Mouse (Mus musculus): ENCODE data around the gene Sdha. TPM values are rescaled to one million over a fixed set of nuclear protein-coding genes. Genes with fewer than 3 reads are reported as not detected.

Sdha gene
- total and polyA plus RNA-seq, 3 experiments = 120 to 249 (median 161) TPM

DNA sequence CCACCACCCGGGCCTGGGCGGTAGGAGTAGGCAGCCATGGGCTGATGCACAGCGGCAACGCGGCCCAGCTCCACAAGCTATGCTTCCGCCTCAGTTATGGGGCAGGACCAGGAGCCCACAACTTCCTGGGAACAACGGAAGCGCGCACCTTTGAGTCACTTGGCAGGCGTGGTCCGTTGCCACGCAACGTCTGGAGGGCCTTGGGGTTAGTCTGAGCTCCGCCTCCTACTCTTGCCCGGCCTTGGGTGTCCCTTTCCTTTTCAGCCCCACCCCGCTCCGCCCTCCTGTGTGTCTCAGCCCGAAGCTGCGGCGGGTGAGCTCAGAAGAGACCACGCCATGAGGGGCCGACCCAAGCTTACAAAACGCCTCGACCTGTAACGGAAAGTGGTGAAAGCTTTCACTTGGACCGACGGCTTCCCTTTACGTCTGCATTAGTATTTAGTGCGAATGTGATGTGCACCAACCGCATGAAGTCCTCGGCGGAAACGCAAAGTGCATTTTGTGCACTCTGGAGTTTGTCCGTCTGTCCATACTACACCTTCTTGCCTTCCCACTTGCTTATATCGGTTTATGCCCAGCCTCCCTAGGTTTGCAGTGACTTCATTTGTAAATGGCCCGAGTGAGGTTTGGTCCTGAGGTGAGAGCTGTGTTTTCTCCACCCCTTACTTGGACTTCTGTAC lies 32.8 kb downstream of the Sdha start, which contains the start of gene Pdcd6 (continued):
- TF ChIP-seq POLR2AphosphoS2 (IDR thresholded peaks at IDR 0.05; ENCODE audit: low read depth, low read length) (peak; percentile 83), RAD21 (IDR thresholded peaks at IDR 0.05; ENCODE audit: low read depth, low read length) (no peak), RCOR1 (conservative IDR thresholded peaks at IDR 0.05; ENCODE audit: low read depth, low read length) (no peak)

- peak; percentile 7 for DNase-seq (ENCODE audit: extremely low read depth)
- in situ Hi-C loops (cut with MboI; ENCODE audit: low pct_ligation_motif_present, low pct_unique_long_range_greater_than_20kb, low sequenced_read_pairs) = no loop called here
- peaks cover 25% of the 10 kb centered on the region for H3K79me2 ChIP-seq (replicated peaks; ENCODE audit: control insufficient read depth, extremely low read depth, insufficient read depth, poor library complexity, severe bottlenecking)
- H3K9ac ChIP-seq (ENCODE audit: insufficient read depth, low read depth) = peak overlapping the region; percentile 73
- H3K36me3 ChIP-seq (replicated peaks in 1 of 2; ENCODE audit: control insufficient read depth in 1 of 2, insufficient read depth in 1 of 2, low read length in 1 of 2) = peaks cover 18 to 50% of the 10 kb centered on the region in 2 experiments
- peak overlapping the region; percentile 73 for H3K4me2 ChIP-seq (ENCODE audit: insufficient read depth, low read depth, poor library complexity, severe bottlenecking)
- TF ChIP-seq MAX (IDR thresholded peaks at IDR 0.05; ENCODE audit: low read length) = no peak
- TF ChIP-seq CHD2 (IDR thresholded peaks at IDR 0.05; ENCODE audit: low read length) = no peak
- no peak for TF ChIP-seq ZNF384 (IDR thresholded peaks at IDR 0.05; ENCODE audit: low read depth, low read length)
- TF ChIP-seq ZKSCAN1 (IDR thresholded peaks at IDR 0.05; ENCODE audit: borderline replicate concordance, low read depth, low read length) = no peak
- no peak for TF ChIP-seq SIN3A (IDR thresholded peaks at IDR 0.05; ENCODE audit: low read length)
- TF ChIP-seq USF1 (IDR thresholded peaks at IDR 0.05; ENCODE audit: low read depth, low read length) = no peak
- no peak for TF ChIP-seq JUND (conservative IDR thresholded peaks at IDR 0.05; ENCODE audit: low read depth, low read length)
- no peak for TF ChIP-seq NELFE (IDR thresholded peaks at IDR 0.05; ENCODE audit: low read depth, low read length)
- no peak for TF ChIP-seq IRF4 (IDR thresholded peaks at IDR 0.05; ENCODE audit: low read depth, low read length)
- no peak for TF ChIP-seq CTCF (conservative IDR thresholded peaks at IDR 0.05 in 1 of 2, IDR thresholded peaks at IDR 0.05 in 1 of 2; ENCODE audit: low read depth in 2 of 2, low read length in 2 of 2)
- TF ChIP-seq PAX5 (IDR thresholded peaks at IDR 0.05; ENCODE audit: low read length) = no peak
- H3K4me1 ChIP-seq (ENCODE audit: control insufficient read depth in 1 of 2, insufficient read depth in 2 of 2) = peaks cover 0 to 25% of the 10 kb centered on the region in 2 experiments; a peak in 2 of 4 replicates
- no peaks in the 10 kb centered on the region for H3K27me3 ChIP-seq (replicated peaks)
- H3K27ac ChIP-seq (ENCODE audit: insufficient read depth, low read depth) = 0 out of 2 replicates have a peak overlapping the region, but pooled peaks have one; percentile 16
- dilution Hi-C loops (cut with MboI; ENCODE audit: extremely low pct_ligation_motif_present, extremely low pct_unique_long_range_greater_than_20kb, low sequenced_read_pairs) = no loop called here
- H3K4me3 ChIP-seq (replicated peaks in 1 of 3; ENCODE audit: low read depth in 2 of 3, low read length in 2 of 3, poor library complexity in 1 of 3) = peak overlapping the region; percentile 84 to 97 (median 90)
- H3K9me3 ChIP-seq (replicated peaks; ENCODE audit: low read length) = no peaks in the 10 kb centered on the region
These were observed 33.3 kb downstream of the Sdha start for GRCm38 (mm10) chr13:74316789-74317169.

- H3K9me3 ChIP-seq (replicated peaks; ENCODE audit: low read length) = no peaks in the 10 kb centered on the region
- DNase-seq (ENCODE audit: extremely low read depth) = no peak
- H3K4me3 ChIP-seq (replicated peaks in 1 of 3; ENCODE audit: low read depth in 2 of 3, low read length in 2 of 3, poor library complexity in 1 of 3) = peak overlapping the region; percentile 84 to 97 (median 90)
- dilution Hi-C loops (cut with MboI; ENCODE audit: extremely low pct_ligation_motif_present, extremely low pct_unique_long_range_greater_than_20kb, low sequenced_read_pairs) (no loop called here), in situ Hi-C loops (cut with MboI; ENCODE audit: low pct_ligation_motif_present, low pct_unique_long_range_greater_than_20kb, low sequenced_read_pairs) (no loop called here)
- peaks cover 18 to 50% of the 10 kb centered on the region in 2 experiments for H3K36me3 ChIP-seq (replicated peaks in 1 of 2; ENCODE audit: control insufficient read depth in 1 of 2, insufficient read depth in 1 of 2, low read length in 1 of 2)
- H3K79me2 ChIP-seq (replicated peaks; ENCODE audit: control insufficient read depth, extremely low read depth, insufficient read depth, poor library complexity, severe bottlenecking) = peaks cover 25% of the 10 kb centered on the region
- peak overlapping the region; percentile 73 for H3K4me2 ChIP-seq (ENCODE audit: insufficient read depth, low read depth, poor library complexity, severe bottlenecking)
- no peaks in the 10 kb centered on the region for H3K27me3 ChIP-seq (replicated peaks)
- 0 out of 2 replicates have a peak overlapping the region, but pooled peaks have one; percentile 3 for H3K27ac ChIP-seq (ENCODE audit: insufficient read depth, low read depth)
- TF ChIP-seq IRF4 (IDR thresholded peaks at IDR 0.05; ENCODE audit: low read depth, low read length) (no peak), MYC (IDR thresholded peaks at IDR 0.05; ENCODE audit: low read depth, low read length) (no peak), MXI1 (IDR thresholded peaks at IDR 0.05; ENCODE audit: low read depth, low read length) (no peak), ZKSCAN1 (IDR thresholded peaks at IDR 0.05; ENCODE audit: borderline replicate concordance, low read depth, low read length) (no peak), JUN (IDR thresholded peaks at IDR 0.05; ENCODE audit: insufficient read depth, low read depth, low read length) (no peak), MAFK (IDR thresholded peaks at IDR 0.05; ENCODE audit: insufficient replicate concordance, low read length) (no peak), USF1 (IDR thresholded peaks at IDR 0.05; ENCODE audit: low read depth, low read length) (no peak), POLR2AphosphoS2 (IDR thresholded peaks at IDR 0.05; ENCODE audit: low read depth, low read length) (no peak), PAX5 (IDR thresholded peaks at IDR 0.05; ENCODE audit: low read length) (no peak), UBTF (IDR thresholded peaks at IDR 0.05; ENCODE audit: low read depth, low read length) (no peak), ELF1 (IDR thresholded peaks at IDR 0.05; ENCODE audit: low read depth, low read length) (no peak), ETS1 (conservative IDR thresholded peaks at IDR 0.05; ENCODE audit: low read depth, low read length) (no peak), POLR2A (IDR thresholded peaks at IDR 0.05; ENCODE audit: low read depth, low read length) (no peak)
- H3K4me1 ChIP-seq (ENCODE audit: control insufficient read depth in 1 of 2, insufficient read depth in 2 of 2) = peaks cover 0 to 25% of the 10 kb centered on the region in 2 experiments; a peak in 2 of 4 replicates
- H3K9ac ChIP-seq (ENCODE audit: insufficient read depth, low read depth) = peak overlapping the region; percentile 73
These were observed 33.7 kb downstream of the Sdha start for GRCm38 (mm10) chr13:74316386-74316785.

Measured in CH12.LX (cell line).